Mouse (Mus musculus) liver, embryonic 14.5 days (tissue): ENCODE data around the gene Scarb1. TPM values are rescaled to one million over a fixed set of nuclear protein-coding genes. Genes with fewer than 3 reads are reported as not detected.

Source experiments
- ATAC-seq: fragments of 200-750 bp; cut with Nextera tagmentation; 2 replicates; pipeline ENCODE4 v1.8.0; 2017; ENCODE audit warnings: moderate number of reproducible peaks, mild to moderate bottlenecking, moderate library complexity; ENCODE audit not compliant: insufficient read depth
- DNase-seq, 3 experiments: peaks; one replicate each; pipeline ENCODE4 v3.0.0-alpha.2; 2012 to 2013; ENCODE audit warnings: low read depth in 3 of 3, low spot score in 3 of 3
- H3K27ac ChIP-seq: fragments of 300-500 bp; sonication (generic); 2 replicates; pipeline ENCODE4 v1.5.1; 2014; ENCODE audit warnings: moderate library complexity, mild to moderate bottlenecking, control low read depth, inconsistent platforms
- H3K27me3 ChIP-seq: fragments of 300-500 bp; sonication (generic); 2 replicates; pipeline ENCODE4 v1.6.1; 2014; ENCODE audit warnings: mild to moderate bottlenecking, low read length, moderate library complexity; ENCODE audit not compliant: control insufficient read depth, insufficient read depth
- H3K36me3 ChIP-seq: fragments of 300-500 bp; sonication (generic); replicated peaks from 2 replicates; pipeline ENCODE4 v1.6.1; 2014; ENCODE audit warnings: low read depth; ENCODE audit not compliant: control insufficient read depth, insufficient read depth
- H3K4me1 ChIP-seq, 2 experiments: fragments of 200-500 bp in 1 of 2; fragments of 300-500 bp in 1 of 2; sonication (generic) in 1 of 2; replicated peaks; 2 replicates each; pipeline ENCODE4 v1.6.1; 2012 to 2014; ENCODE audit warnings: antibody characterized with exemption in 1 of 2, inconsistent platforms in 1 of 2, low read length in 1 of 2; ENCODE audit not compliant: control insufficient read depth in 2 of 2, insufficient read depth in 2 of 2
- H3K4me2 ChIP-seq: fragments of 300-500 bp; sonication (generic); 2 replicates; pipeline ENCODE4 v1.6.1; 2014; ENCODE audit warnings: low read depth, mild to moderate bottlenecking, control low read depth, moderate library complexity
- H3K4me3 ChIP-seq, 2 experiments: fragments of 200-500 bp in 1 of 2; fragments of 300-500 bp in 1 of 2; sonication (generic) in 1 of 2; 2 replicates each; pipeline ENCODE4 v1.5.1; 2012 to 2014; ENCODE audit warnings: low read depth in 2 of 2, low read length in 2 of 2, mild to moderate bottlenecking in 2 of 2, control low read depth in 1 of 2, inconsistent platforms in 1 of 2, moderate library complexity in 1 of 2; ENCODE audit not compliant: insufficient read depth in 1 of 2
- H3K9ac ChIP-seq: fragments of 300-500 bp; sonication (generic); replicated peaks from 2 replicates; pipeline ENCODE4 v1.6.1; 2014; ENCODE audit warnings: mild to moderate bottlenecking, control low read depth, moderate library complexity
- H3K9me3 ChIP-seq: fragments of 300-500 bp; sonication (generic); 2 replicates; pipeline ENCODE4 v1.6.1; 2016; ENCODE audit warnings: low read length, mixed read lengths; ENCODE audit not compliant: control insufficient read depth
- CTCF ChIP-seq: IDR thresholded peaks from 2 replicates; pipeline ENCODE4 v1.5.1; 2016; ENCODE audit warnings: antibody characterized with exemption, low read depth, control low read depth
- EP300 ChIP-seq: IDR thresholded peaks from 2 replicates; pipeline ENCODE4 v1.6.1; 2016; ENCODE audit warnings: antibody characterized with exemption, low read depth
- WGBS: fragments of 180-500 bp; shearing (Covaris S2); extraction: QIAGEN DNeasy Blood & Tissue Kit; methylation state at CpG from one replicate; pipeline ENCODE4 v1.1.7; 2014; ENCODE audit not compliant: insufficient replicate concordance; 5-methylcytosine and 5-hydroxymethylcytosine counted together
- polyA plus RNA-seq, 2 experiments: library from polyadenylated mRNA; depleted of rRNA in 1 of 2; stranded (reverse) in 1 of 2; unstranded in 1 of 2; fragments of >200 nt; fragmentation: Nextera tagmentation in 1 of 2; extraction: Ambion mirVana in 1 of 2; gene quantifications; 2 replicates each; pipeline versions ENCODE4 v1.2.1 to v1.2.3; 2012 to 2014

Gene Scarb1
- polyA plus RNA-seq, 2 experiments, result 41.6 to 50.1 TPM

GRCm38 (mm10) chr5:125348487-125348886 lies 7.6 kb upstream of the Scarb1 start:
- H3K4me2 ChIP-seq, result no peak overlapping the region
- H3K4me1 ChIP-seq, result peaks cover 0 to 6% of the 10 kb centered on the region in 2 experiments; a peak in 1 of 4 replicates
- TF ChIP-seq CTCF (peak; percentile 93), EP300 (no peak)
- no peaks in the 10 kb centered on the region for H3K36me3 ChIP-seq
- no peak overlapping the region for H3K27ac ChIP-seq
- no peak overlapping the region for H3K9ac ChIP-seq
- DNase-seq (peak in 2 of 3 experiments; percentile 50 to 56), ATAC-seq (peak; percentile 71)
- H3K4me3 ChIP-seq, result no peak overlapping the region
- H3K9me3 ChIP-seq, result no peaks in the 10 kb centered on the region
- WGBS, result 10% methylated on average over 8 of the region's 8 CpGs
- no peaks in the 10 kb centered on the region for H3K27me3 ChIP-seq

DNA sequence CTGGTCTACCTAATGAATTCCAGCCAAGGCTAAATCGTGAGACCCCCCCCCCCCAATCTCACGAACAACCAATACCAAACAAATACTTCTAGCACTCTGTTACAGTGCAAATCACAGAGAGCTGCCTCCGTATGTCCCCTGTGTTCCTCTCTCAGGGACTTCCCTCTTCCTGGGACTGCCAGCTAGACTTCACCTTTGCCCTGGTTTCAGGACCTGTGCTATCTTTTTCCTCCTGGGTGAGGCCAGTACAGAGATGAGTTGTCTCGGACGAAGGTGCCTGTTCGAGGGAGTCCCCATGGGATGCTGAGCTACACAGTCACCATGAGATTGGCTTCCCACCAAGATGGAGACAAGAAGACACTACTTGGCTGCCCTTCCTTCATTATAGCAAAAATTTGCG lies 7.2 kb upstream of the Scarb1 start:
- Histone ChIP-seq H3K27ac (no peak overlapping the region), H3K27me3 (no peaks in the 10 kb centered on the region), H3K9me3 (no peaks in the 10 kb centered on the region), H3K36me3 (no peaks in the 10 kb centered on the region), H3K9ac (no peak overlapping the region), H3K4me2 (no peak overlapping the region), H3K4me1 (peaks cover 0 to 7% of the 10 kb centered on the region in 2 experiments; a peak in 1 of 4 replicates), H3K4me3 (no peak overlapping the region)
- DNase-seq (no peak), ATAC-seq (0 out of 2 replicates have a peak, but pooled peaks have one; percentile 22)
- TF ChIP-seq EP300 (no peak), CTCF (no peak)
- 40% methylated on average over 7 of the region's 7 CpGs for WGBS

GRCm38 (mm10) chr5:125344296-125344695 lies 3.4 kb upstream of the Scarb1 start:
- DNase-seq, result no peak
- Histone ChIP-seq H3K27ac (no peak overlapping the region), H3K9me3 (no peaks in the 10 kb centered on the region), H3K4me1 (peaks cover 18 to 28% of the 10 kb centered on the region in 2 experiments), H3K27me3 (no peaks in the 10 kb centered on the region), H3K9ac (no peak overlapping the region), H3K4me3 (no peak overlapping the region), H3K4me2 (no peak overlapping the region), H3K36me3 (no peaks in the 10 kb centered on the region)
- TF ChIP-seq CTCF (no peak), EP300 (no peak)
- no peak for ATAC-seq
- 75% methylated on average over 6 of the region's 6 CpGs for WGBS

DNA sequence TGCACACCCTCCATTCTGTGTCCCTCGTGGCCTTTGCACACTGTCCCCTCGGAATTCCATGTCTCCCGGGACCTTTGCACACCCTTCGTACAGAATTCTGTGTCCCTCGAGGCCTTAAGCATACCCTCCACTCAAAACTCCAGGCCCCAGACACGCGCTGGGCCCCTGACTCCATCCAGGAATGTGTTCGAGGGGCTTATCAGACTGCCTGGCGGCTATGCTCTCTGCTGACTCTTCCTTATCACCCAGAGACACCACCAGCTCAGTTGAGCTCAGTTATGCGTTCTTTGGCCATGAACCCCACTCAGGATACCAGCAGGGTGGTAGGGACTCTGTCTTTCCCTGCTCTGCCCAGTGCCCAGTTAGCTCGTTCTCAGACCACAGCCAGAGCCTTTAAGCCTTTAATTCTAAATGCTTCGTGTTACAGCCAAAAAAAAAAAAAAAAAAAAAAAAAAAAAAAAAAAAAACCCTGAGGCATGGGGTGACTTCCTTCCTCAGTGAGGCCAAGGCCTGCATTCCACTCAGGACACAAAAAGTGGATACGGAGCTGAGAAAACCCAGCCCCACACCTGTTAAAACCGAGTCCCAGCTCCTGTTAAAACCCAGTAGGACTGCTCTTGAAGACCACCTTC lies 681 bp upstream of the Scarb1 start:
- Histone ChIP-seq H3K4me2 (peak overlapping the region; percentile 92), H3K9ac (peak overlapping the region; percentile 66), H3K27ac (peak overlapping the region; percentile 90), H3K4me1 (peaks cover 33 to 46% of the 10 kb centered on the region in 2 experiments), H3K9me3 (no peaks in the 10 kb centered on the region), H3K4me3 (peak overlapping the region; percentile 45 to 90), H3K27me3 (no peaks in the 10 kb centered on the region), H3K36me3 (no peaks in the 10 kb centered on the region)
- 7% methylated on average over 14 of the region's 14 CpGs for WGBS
- peak; percentile 79 for ATAC-seq
- peak; percentile 55 to 72 (median 66) for DNase-seq
- no peak for TF ChIP-seq CTCF
- peak; percentile 60 for TF ChIP-seq EP300

DNA sequence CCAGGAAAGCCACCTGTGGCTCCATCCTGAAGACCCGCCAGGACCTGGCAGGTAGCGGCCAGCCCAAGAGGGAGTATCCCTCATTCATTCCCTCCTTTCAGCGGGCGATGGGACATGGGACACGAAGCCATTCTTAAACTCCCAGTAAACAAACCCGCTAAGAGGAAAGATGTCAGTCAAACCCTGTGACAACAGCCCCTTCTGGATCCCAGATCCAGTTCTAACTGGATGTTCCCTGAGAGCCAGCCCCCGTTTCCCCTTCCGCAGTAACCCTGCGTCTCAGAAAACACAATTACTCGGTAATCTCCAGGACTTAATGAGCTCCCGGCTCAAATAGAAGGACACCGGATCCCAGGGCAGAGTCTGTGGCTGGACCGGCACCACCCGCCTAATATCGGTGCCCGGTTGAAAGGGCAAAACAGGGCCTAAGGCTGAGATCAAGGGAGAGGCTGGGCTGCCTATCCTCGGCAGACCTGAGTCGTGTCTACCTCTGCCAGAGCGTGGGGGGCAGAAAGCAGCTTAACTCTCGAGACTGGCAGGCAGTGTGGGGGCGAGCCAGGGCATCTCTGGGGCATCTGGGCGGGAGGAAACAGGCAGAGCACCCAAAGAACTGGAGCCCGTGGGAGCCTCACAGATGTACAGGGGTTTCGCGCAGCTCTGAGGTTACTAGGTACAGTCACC lies 903 bp downstream of the Scarb1 start:
- ATAC-seq (peak; percentile 13), DNase-seq (no peak)
- H3K27ac ChIP-seq, result peak overlapping the region; percentile 59
- no peaks in the 10 kb centered on the region for H3K36me3 ChIP-seq
- peak overlapping the region; percentile 92 for H3K4me2 ChIP-seq
- H3K9ac ChIP-seq, result peak overlapping the region; percentile 80
- H3K9me3 ChIP-seq, result no peaks in the 10 kb centered on the region
- H3K4me3 ChIP-seq, result peak overlapping the region; percentile 88 to 90
- no peak for TF ChIP-seq CTCF
- TF ChIP-seq EP300, result no peak
- no peaks in the 10 kb centered on the region for H3K27me3 ChIP-seq
- 2% methylated on average over 25 of the region's 25 CpGs for WGBS
- peaks cover 33 to 46% of the 10 kb centered on the region in 2 experiments for H3K4me1 ChIP-seq
